Mouse (Mus musculus) embryonic facial prominence, embryonic 10.5 days (tissue): ENCODE data around the gene Krt33a. TPM values are rescaled to one million over a fixed set of nuclear protein-coding genes. Genes with fewer than 3 reads are reported as not detected.
A peak's percentile ranks its signal among the peaks of the same experiment; 100 is the strongest.

Source experiments
- DNase-seq: peaks from one replicate; pipeline ENCODE4 v3.0.0-alpha.2; 2017; ENCODE audit warnings: low spot score
- H3K27ac ChIP-seq: fragments of 300-500 bp; sonication (generic); replicated peaks from 2 replicates; pipeline ENCODE4 v1.5.1; 2016; ENCODE audit warnings: mild to moderate bottlenecking
- H3K27me3 ChIP-seq: fragments of 300-500 bp; sonication (generic); replicated peaks from 2 replicates; pipeline ENCODE4 v1.6.1; 2016; ENCODE audit warnings: low read depth, mild to moderate bottlenecking; ENCODE audit not compliant: poor library complexity, severe bottlenecking
- H3K36me3 ChIP-seq: fragments of 300-500 bp; sonication (generic); replicated peaks from 2 replicates; pipeline ENCODE4 v1.6.1; 2016; ENCODE audit warnings: mild to moderate bottlenecking, moderate library complexity
- H3K4me1 ChIP-seq: fragments of 300-500 bp; sonication (generic); 2 replicates; pipeline ENCODE4 v1.6.1; 2016
- H3K4me3 ChIP-seq: fragments of 300-500 bp; sonication (generic); 2 replicates; pipeline ENCODE4 v1.5.1; 2016; ENCODE audit warnings: mild to moderate bottlenecking, moderate library complexity
- H3K9me3 ChIP-seq: fragments of 300-500 bp; sonication (generic); 2 replicates; pipeline ENCODE4 v1.6.1; 2016; ENCODE audit warnings: mild to moderate bottlenecking
- WGBS: fragments of 180-500 bp; shearing (Covaris S2); methylation state at CpG from one replicate; pipeline ENCODE4 v1.1.7; 2016; 5-methylcytosine and 5-hydroxymethylcytosine counted together
- polyA plus RNA-seq: library from polyadenylated mRNA; unstranded; fragments of >200 nt; fragmentation: Nextera tagmentation; extraction: Ambion mirVana; gene quantifications from 2 replicates; pipeline ENCODE4 v1.2.1, GENCODE M21; 2016

Gene Krt33a
- polyA plus RNA-seq, 1 experiment from 2014 or later: not detected

GRCm38 (mm10) chr11:100006624-100007023 lies 9.4 kb downstream of the Krt33a start:
- H3K4me1 ChIP-seq: no peaks in the 10 kb centered on the region
- DNase-seq: no peak
- 54% methylated on average over 3 of the region's 3 CpGs for WGBS
- H3K27ac ChIP-seq: no peak overlapping the region
- no peaks in the 10 kb centered on the region for H3K9me3 ChIP-seq
- no peaks in the 10 kb centered on the region for H3K36me3 ChIP-seq
- H3K27me3 ChIP-seq: no peaks in the 10 kb centered on the region
- H3K4me3 ChIP-seq: no peak overlapping the region

- Histone ChIP-seq H3K4me1 (no peaks in the 10 kb centered on the region), H3K27ac (no peak overlapping the region)
- 86% methylated on average over 8 of the region's 8 CpGs for WGBS
These were observed 10.1 kb downstream of the Krt33a start for GRCm38 (mm10) chr11:100005905-100006304.

GRCm38 (mm10) chr11:100004846-100005245 lies 11.2 kb downstream of the Krt33a start:
- peak; percentile 43 for DNase-seq
- 31% methylated on average over 6 of the region's 6 CpGs for WGBS
- no peak overlapping the region for H3K4me3 ChIP-seq
- H3K36me3 ChIP-seq: no peaks in the 10 kb centered on the region
- H3K4me1 ChIP-seq: no peaks in the 10 kb centered on the region
- H3K9me3 ChIP-seq: no peaks in the 10 kb centered on the region
- H3K27me3 ChIP-seq: no peaks in the 10 kb centered on the region
- H3K27ac ChIP-seq: no peak overlapping the region

More at GRCm38 (mm10) chr11:100005905-100006304, 10.1 kb downstream of the Krt33a start:
- Histone ChIP-seq H3K36me3 (no peaks in the 10 kb centered on the region), H3K9me3 (no peaks in the 10 kb centered on the region), H3K27me3 (no peaks in the 10 kb centered on the region), H3K4me3 (no peak overlapping the region)
- DNase-seq: no peak

- no peak overlapping the region for H3K27ac ChIP-seq
- H3K4me3 ChIP-seq: no peak overlapping the region
- WGBS: 94% methylated on average over 7 of the region's 7 CpGs
- no peaks in the 10 kb centered on the region for H3K36me3 ChIP-seq
- H3K4me1 ChIP-seq: no peaks in the 10 kb centered on the region
- no peaks in the 10 kb centered on the region for H3K9me3 ChIP-seq
- H3K27me3 ChIP-seq: peaks cover 8% of the 10 kb centered on the region
- no peak for DNase-seq
These were observed 16.9 kb downstream of the Krt33a start for GRCm38 (mm10) chr11:99999091-99999490.

GRCm38 (mm10) chr11:99994384-99994661 lies 21.7 kb downstream of the Krt33a start:
- Histone ChIP-seq H3K36me3 (no peaks in the 10 kb centered on the region), H3K4me3 (no peak overlapping the region), H3K9me3 (no peaks in the 10 kb centered on the region), H3K4me1 (peaks cover 6% of the 10 kb centered on the region), H3K27me3 (peaks cover 26% of the 10 kb centered on the region), H3K27ac (no peak overlapping the region)
- no peak for DNase-seq
- 73% methylated on average over 4 of the region's 4 CpGs for WGBS

GRCm38 (mm10) chr11:99993620-99994383 lies 22.2 kb downstream of the Krt33a start, which contains the start of gene Krtap17-1:
TSS of gene Krtap17-1 (minus strand) at chr11:99993994.
- WGBS: 28% methylated on average over 26 of the region's 26 CpGs
- no peaks in the 10 kb centered on the region for H3K9me3 ChIP-seq
- no peak within 1 kb of the TSS for H3K27ac ChIP-seq
- peaks cover 6% of the 10 kb centered on the region for H3K4me1 ChIP-seq
- peak; percentile 17 for DNase-seq
- no peaks in the 10 kb centered on the region for H3K36me3 ChIP-seq
- peaks cover 26% of the 10 kb centered on the region for H3K27me3 ChIP-seq
- peak within 1 kb of the TSS; percentile 34 for H3K4me3 ChIP-seq

- DNase-seq: no peak
- 84% methylated on average over 3 of the region's 3 CpGs for WGBS
- Histone ChIP-seq H3K27ac (no peak overlapping the region), H3K9me3 (no peaks in the 10 kb centered on the region), H3K27me3 (peaks cover 26% of the 10 kb centered on the region), H3K36me3 (no peaks in the 10 kb centered on the region), H3K4me1 (peaks cover 6% of the 10 kb centered on the region), H3K4me3 (no peak overlapping the region)
These were observed 25.4 kb downstream of the Krt33a start for GRCm38 (mm10) chr11:99990571-99990970.

GRCm38 (mm10) chr11:99989881-99990405 lies 26.1 kb downstream of the Krt33a start:
- WGBS: 87% methylated on average over 6 of the region's 6 CpGs
- no peaks in the 10 kb centered on the region for H3K9me3 ChIP-seq
- peaks cover 26% of the 10 kb centered on the region for H3K27me3 ChIP-seq
- no peak for DNase-seq
- H3K4me1 ChIP-seq: peaks cover 6% of the 10 kb centered on the region
- H3K36me3 ChIP-seq: no peaks in the 10 kb centered on the region
- H3K4me3 ChIP-seq: no peak overlapping the region
- H3K27ac ChIP-seq: no peak overlapping the region

GRCm38 (mm10) chr11:99988530-99988929 lies 27.5 kb downstream of the Krt33a start:
- H3K4me1 ChIP-seq: peaks cover 3% of the 10 kb centered on the region
- peaks cover 12% of the 10 kb centered on the region for H3K27me3 ChIP-seq
- no peak for DNase-seq
- H3K4me3 ChIP-seq: no peak overlapping the region
- H3K9me3 ChIP-seq: no peaks in the 10 kb centered on the region
- 91% methylated on average over 3 of the region's 3 CpGs for WGBS
- no peaks in the 10 kb centered on the region for H3K36me3 ChIP-seq
- no peak overlapping the region for H3K27ac ChIP-seq

- no peaks in the 10 kb centered on the region for H3K4me1 ChIP-seq
- H3K27ac ChIP-seq: no peak within 1 kb of the TSS
- no peak for DNase-seq
- H3K4me3 ChIP-seq: no peak within 1 kb of the TSS
- no peaks in the 10 kb centered on the region for H3K27me3 ChIP-seq
- H3K36me3 ChIP-seq: no peaks in the 10 kb centered on the region
- no peaks in the 10 kb centered on the region for H3K9me3 ChIP-seq
- WGBS: 91% methylated on average over 8 of the region's 8 CpGs
These were observed 29.8 kb downstream of the Krt33a start, which contains the start of gene Krtap16-1 for GRCm38 (mm10) chr11:99986180-99986647. TSS of gene Krtap16-1 (minus strand) at chr11:99986597.

- Histone ChIP-seq H3K4me1 (no peaks in the 10 kb centered on the region), H3K27ac (no peak overlapping the region), H3K9me3 (no peaks in the 10 kb centered on the region), H3K36me3 (no peaks in the 10 kb centered on the region), H3K27me3 (no peaks in the 10 kb centered on the region), H3K4me3 (no peak overlapping the region)
- 90% methylated on average over 20 of the region's 20 CpGs for WGBS
- no peak for DNase-seq
These were observed 30.5 kb downstream of the Krt33a start for GRCm38 (mm10) chr11:99985291-99986092.

GRCm38 (mm10) chr11:99983442-99983841 lies 32.6 kb downstream of the Krt33a start:
- no peak for DNase-seq
- Histone ChIP-seq H3K4me3 (no peak overlapping the region), H3K9me3 (no peaks in the 10 kb centered on the region), H3K27ac (no peak overlapping the region), H3K36me3 (no peaks in the 10 kb centered on the region), H3K4me1 (no peaks in the 10 kb centered on the region), H3K27me3 (no peaks in the 10 kb centered on the region)
- 86% methylated on average over 1 of the region's 1 CpGs for WGBS
